Mouse (Mus musculus) heart, postnatal 36 days (tissue): Measurements from ENCODE around the gene Ubqln4. TPM values are rescaled to one million over a fixed set of nuclear protein-coding genes. Genes with fewer than 3 reads are reported as not detected.

ENCODE experiments used
- DNase-seq, 2 experiments: peaks; one replicate each; pipeline ENCODE4 v3.0.0; 2021 to 2022
- intact Hi-C: fragments of 180-260 bp; cut with DNase I; formaldehyde crosslinking; loops from one replicate; pipeline ENCODE4 v1.15.1; 2025
- total RNA-seq, 2 experiments: library from RNA; stranded (reverse); gene quantifications; 2 replicates each; pipeline ENCODE4 v1.2.3; 2021

Ubqln4 gene
- total RNA-seq, 2 experiments from 2014 or later = 65.0 to 75.6 TPM

- intact Hi-C loops = no loop called here
- DNase-seq = no peak
These were observed 30.5 kb upstream of the Ubqln4 start for GRCm38 (mm10) chr3:88523027-88523426.

- intact Hi-C loops = no loop called here
- no peak for DNase-seq
These were observed 28.5 kb upstream of the Ubqln4 start for GRCm38 (mm10) chr3:88525021-88525420.

- intact Hi-C loops = loop anchor here (2.0 kb wide), 1 partner anchor 120 kb away; no protein-coding TSS in a partner anchor
- DNase-seq = peak; percentile 81 to 86
These were observed 27.1 kb upstream of the Ubqln4 start for GRCm38 (mm10) chr3:88526157-88527131.

- intact Hi-C loops = loop anchor here (2.0 kb wide), 1 partner anchor 121 kb away; no protein-coding TSS in a partner anchor
- DNase-seq = no peak
These were observed 26.0 kb upstream of the Ubqln4 start for GRCm38 (mm10) chr3:88527565-88527964.

GRCm38 (mm10) chr3:88528646-88529045, 24.9 kb upstream of the Ubqln4 start:
- intact Hi-C loops = no loop called here
- DNase-seq = no peak

- DNase-seq = no peak
- intact Hi-C loops = no loop called here
These were observed 24.2 kb upstream of the Ubqln4 start for GRCm38 (mm10) chr3:88529204-88530000.

- DNase-seq = no peak
- intact Hi-C loops = loop anchor here (2.0 kb wide), 1 partner anchor 23 kb away; the partner anchor contains the start of genes Lamtor2 and Ubqln4
These were observed 23.3 kb upstream of the Ubqln4 start for GRCm38 (mm10) chr3:88530082-88530864.

GRCm38 (mm10) chr3:88531348-88532298, 21.9 kb upstream of the Ubqln4 start:
- intact Hi-C loops = loop anchor here (2.0 kb wide), 1 partner anchor 21 kb away; the partner anchor contains the start of genes Lamtor2 and Ubqln4
- DNase-seq = peak; percentile 84 to 90

GRCm38 (mm10) chr3:88532299-88532674, 21.3 kb upstream of the Ubqln4 start, which contains the start of gene Mex3a:
Mex3a (plus strand) TSS chr3:88532395.
- intact Hi-C loops = no loop called here
- DNase-seq = no peak

- DNase-seq = no peak
- intact Hi-C loops = no loop called here
These were observed 20.7 kb upstream of the Ubqln4 start for GRCm38 (mm10) chr3:88532689-88533511.

- no peak for DNase-seq
- intact Hi-C loops = no loop called here
These were observed 19.9 kb upstream of the Ubqln4 start for GRCm38 (mm10) chr3:88533706-88534105.

- no peak for DNase-seq
- intact Hi-C loops = no loop called here
These were observed 18.6 kb upstream of the Ubqln4 start for GRCm38 (mm10) chr3:88535005-88535404.

- no peak for DNase-seq
- intact Hi-C loops = no loop called here
These were observed 18.0 kb upstream of the Ubqln4 start for GRCm38 (mm10) chr3:88535527-88535926.

GRCm38 (mm10) chr3:88536103-88536930, 17.2 kb upstream of the Ubqln4 start:
- peak; percentile 81 to 83 for DNase-seq
- intact Hi-C loops = no loop called here

GRCm38 (mm10) chr3:88537146-88537545, 16.4 kb upstream of the Ubqln4 start:
- no peak for DNase-seq
- intact Hi-C loops = no loop called here

- intact Hi-C loops = no loop called here
- DNase-seq = no peak
These were observed 15.1 kb upstream of the Ubqln4 start for GRCm38 (mm10) chr3:88538271-88539145.
